10 mouse cellular contexts compared by ENCODE assay signal in the genomic region with DNA sequence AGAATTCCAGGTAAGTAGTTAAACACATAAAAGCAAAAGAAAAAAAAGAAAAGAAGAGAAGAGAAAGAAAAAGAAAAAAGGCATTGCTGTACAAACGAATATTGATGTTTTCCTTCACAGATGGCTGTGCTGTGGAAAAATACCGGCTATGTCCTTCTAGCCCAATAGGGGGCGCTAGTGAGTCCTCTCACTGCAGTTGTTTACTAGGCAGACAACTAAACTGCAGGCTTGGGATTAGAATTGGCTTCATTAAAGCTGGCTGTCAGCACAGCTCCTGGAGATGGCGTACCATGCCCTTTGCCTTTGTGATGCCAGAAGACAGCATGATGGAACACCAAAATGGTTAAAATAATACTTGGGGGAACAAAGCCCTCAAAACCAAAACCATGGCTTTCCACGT. TPM values are rescaled to one million over a fixed set of nuclear protein-coding genes. Genes with fewer than 3 reads are reported as not detected.
DNase-seq lines count a peak whose midpoint lies in the region; ATAC-seq lines count a peak whose summit lies in the region.
"Had no signal": no experiment of that assay in that cellular context is flagged by ENCODE, and none has a peak within 500 bp of the region (broad histone marks: within the 10 kb centered on the region; RNA-seq: fewer than 3 reads in every experiment).

No protein-coding gene starts in this region.

- H3K4me3 ChIP-seq in liver, embryonic 11.5 days (ENCODE audit: low read depth, low read length), result no peak overlapping the region

- ATAC-seq in liver, embryonic 11.5 days (replicated peaks; ENCODE audit: low FRiP score), result no peak

- peaks cover 50% of the 10 kb centered on the region for H3K27me3 ChIP-seq in liver, embryonic 11.5 days (replicated peaks; ENCODE audit: control insufficient read depth, insufficient read depth, low read length)

- 39% methylated on average over 5 of the region's 5 CpGs for WGBS in liver, embryonic 11.5 days

- H3K4me2 ChIP-seq in liver, embryonic 11.5 days, result no peak overlapping the region

- H3K4me1 ChIP-seq in liver, embryonic 11.5 days (replicated peaks; ENCODE audit: control insufficient read depth, insufficient read depth, low read length), result peaks cover 11% of the 10 kb centered on the region

- no peak overlapping the region for H3K9ac ChIP-seq in liver, embryonic 11.5 days (ENCODE audit: low read depth, low read length)

- DNase-seq in cerebellum, adult 9-10 months, result peak; percentile 16
- no peak for DNase-seq in cerebellum, adult 11-12 months
- DNase-seq in liver, result peak; percentile 47
- no peak for DNase-seq in liver, embryonic 11.5 days (ENCODE audit: low spot score)
- peak; percentile 37 for DNase-seq in c-Kit-positive CD71-positive TER-119-negative erythroid progenitor cells, embryonic 14.5 days (ENCODE audit: low read depth)
- DNase-seq in lung, postnatal 10 days, result peak; percentile 34
- DNase-seq in ovary, postnatal 36 days (ENCODE audit: low spot score), result no peak
- no peak for DNase-seq in adrenal gland, postnatal 25 days

- H3K36me3 ChIP-seq in liver, embryonic 11.5 days (ENCODE audit: control insufficient read depth, insufficient read depth, low read length), result no peaks in the 10 kb centered on the region

- no peak overlapping the region for H3K27ac ChIP-seq in liver, embryonic 11.5 days (ENCODE audit: low read depth, low read length)
- H3K27ac ChIP-seq: macrophage had no signal

- peaks cover 2% of the 10 kb centered on the region; the same call in 1 of the 2 replicates for H3K9me3 ChIP-seq in liver, embryonic 11.5 days (ENCODE audit: control insufficient read depth, low read length)

RNA-seq across cellular contexts. Expression of a gene that starts 5.3 kb away (rescaled TPM):
- polyA plus RNA-seq in liver, embryonic 11.5 days (2014; fragmentation: Nextera tagmentation; extraction: Ambion mirVana), result not detected in 2 replicates
- not detected in 2 replicates for total RNA-seq in adrenal gland, postnatal 25 days (2021)
- total RNA-seq: heart, adult 18-20 months had no signal
- polyA plus RNA-seq: macrophage had no signal

Comparison
In these comparisons a context has a peak if more than half of its experiments do, and no peak if none do; other contexts are left out.
1. DNase-seq: peak in cerebellum, adult 9-10 months (single experiment), liver (single experiment), c-Kit-positive CD71-positive TER-119-negative erythroid progenitor cells, embryonic 14.5 days (single experiment) and lung, postnatal 10 days (single experiment); none in cerebellum, adult 11-12 months (single experiment), liver, embryonic 11.5 days (single experiment), ovary, postnatal 36 days (single experiment) and adrenal gland, postnatal 25 days (single experiment).